Comparison of ENCODE assay signal across 8 mouse cellular contexts in genomic region chr13:101540391-101541191, GRCm38 (mm10).
DNase-seq lines count a peak whose midpoint lies in the region; ATAC-seq and TF ChIP-seq lines count a peak whose summit lies in the region.

No protein-coding gene starts in this region.

- no peaks in the 10 kb centered on the region for H3K36me3 ChIP-seq in liver, embryonic 14.5 days (replicated peaks; ENCODE audit: control insufficient read depth, insufficient read depth, low read depth)
- H3K36me3 ChIP-seq in midbrain, embryonic 13.5 days: no peaks in the 10 kb centered on the region

- peak; percentile 43 for ATAC-seq in liver, embryonic 14.5 days (ENCODE audit: insufficient read depth)
- ATAC-seq in midbrain, embryonic 13.5 days: no peak

- no peaks in the 10 kb centered on the region for H3K27me3 ChIP-seq in liver, embryonic 14.5 days (ENCODE audit: control insufficient read depth, insufficient read depth, low read length)
- no peaks in the 10 kb centered on the region for H3K27me3 ChIP-seq in midbrain, embryonic 13.5 days

- 0 out of 2 replicates have a peak overlapping the region, but pooled peaks have one; percentile 14 for H3K9ac ChIP-seq in liver, embryonic 14.5 days (replicated peaks)
- H3K9ac ChIP-seq in midbrain, embryonic 13.5 days (replicated peaks): no peak overlapping the region

- no peak overlapping the region for H3K27ac ChIP-seq in liver, embryonic 14.5 days
- no peak overlapping the region for H3K27ac ChIP-seq in midbrain, embryonic 13.5 days

- no peak for TF ChIP-seq EP300 in liver, embryonic 14.5 days (IDR thresholded peaks at IDR 0.05; ENCODE audit: low read depth)

- peaks cover 33 to 49% of the 10 kb centered on the region in 2 experiments for H3K4me1 ChIP-seq in liver, embryonic 14.5 days (replicated peaks; ENCODE audit: control insufficient read depth in 2 of 2, insufficient read depth in 2 of 2, low read length in 1 of 2)
- H3K4me1 ChIP-seq in midbrain, embryonic 13.5 days (replicated peaks): peaks cover 8% of the 10 kb centered on the region

- TF ChIP-seq CTCF in liver, embryonic 14.5 days (IDR thresholded peaks at IDR 0.05; ENCODE audit: low read depth): no peak

- H3K9me3 ChIP-seq in liver, embryonic 14.5 days (ENCODE audit: control insufficient read depth, low read length): no peaks in the 10 kb centered on the region
- no peaks in the 10 kb centered on the region for H3K9me3 ChIP-seq in midbrain, embryonic 13.5 days

- 14% methylated on average over 14 of the region's 14 CpGs for WGBS in liver, embryonic 14.5 days (ENCODE audit: insufficient replicate concordance)
- 44% methylated on average over 14 of the region's 14 CpGs for WGBS in midbrain, embryonic 13.5 days

- peak; percentile 9 for DNase-seq in adrenal gland, adult 2 months
- no peak for DNase-seq in adrenal gland, postnatal 10 days
- peak; percentile 80 for DNase-seq in right cerebral cortex, adult 18-20 months
- no peak for DNase-seq in right cerebral cortex, postnatal 14 days
- DNase-seq in induced T-regulatory cell, adult 2 months (ENCODE audit: low read depth): peak; percentile 85
- no peak for DNase-seq in liver, embryonic 14.5 days (ENCODE audit: low read depth in 3 of 3, low spot score in 3 of 3)
- DNase-seq in spleen, postnatal 36 days (ENCODE audit: low spot score in 2 of 2): peak; percentile 57 to 59

- peak overlapping the region; percentile 3 for H3K4me2 ChIP-seq in liver, embryonic 14.5 days (ENCODE audit: low read depth)
- H3K4me2 ChIP-seq in midbrain, embryonic 13.5 days (replicated peaks): no peak overlapping the region

- H3K4me3 ChIP-seq in liver, embryonic 14.5 days (ENCODE audit: insufficient read depth in 1 of 2, low read depth in 2 of 2, low read length in 2 of 2): no peak overlapping the region
- no peak overlapping the region for H3K4me3 ChIP-seq in midbrain, embryonic 13.5 days (replicated peaks)

Comparison
In these comparisons a context has a peak if more than half of its experiments do, and no peak if none do; other contexts are left out.
1. DNase-seq: peak in adrenal gland, adult 2 months (single experiment), right cerebral cortex, adult 18-20 months (single experiment), induced T-regulatory cell, adult 2 months (single experiment) and spleen, postnatal 36 days (2 of 2); none in adrenal gland, postnatal 10 days (single experiment), right cerebral cortex, postnatal 14 days (single experiment) and liver, embryonic 14.5 days (0 of 3).